In genomic region chr7:72474751-72475150, GRCm38 (mm10) we compare ENCODE assay signal across 8 mouse cellular contexts.
DNase-seq lines count a peak whose midpoint lies in the region.
"Had no signal": no experiment of that assay in that cellular context is flagged by ENCODE, and none has a peak within 500 bp of the region (broad histone marks: within the 10 kb centered on the region; RNA-seq: fewer than 3 reads in every experiment).

No protein-coding gene starts in this region.

- intact Hi-C loops in gastrocnemius, postnatal 36 days (cut with DNase I): no loop called here
- intact Hi-C loops in left cerebral cortex, postnatal 4 days (cut with DNase I): no loop called here

- peak; percentile 18 for DNase-seq in gastrocnemius, postnatal 10 days
- DNase-seq in gastrocnemius, postnatal 36 days: no peak
- DNase-seq in left cerebral cortex, postnatal 4 days: peak; percentile 41
- DNase-seq in left cerebral cortex, adult 11 months (ENCODE audit: low spot score): no peak
- DNase-seq in testis, postnatal 10 days (ENCODE audit: low spot score): peak; percentile 39
- no peak for DNase-seq in testis, postnatal 14 days (ENCODE audit: low spot score)
- no peak for DNase-seq in thymus, postnatal 0 days (ENCODE audit: low spot score)
- DNase-seq: adrenal gland, postnatal 36 days had no signal

Comparison
In these comparisons a context has a peak if more than half of its experiments do, and no peak if none do; other contexts are left out.
1. DNase-seq: peak in gastrocnemius, postnatal 10 days (single experiment), left cerebral cortex, postnatal 4 days (single experiment) and testis, postnatal 10 days (single experiment); none in gastrocnemius, postnatal 36 days (0 of 2), left cerebral cortex, adult 11 months (single experiment), testis, postnatal 14 days (single experiment) and thymus, postnatal 0 days (single experiment).